Mouse (Mus musculus) lung, adult 2 months (tissue): ENCODE measurements around the gene Plxnc1.
A peak's percentile ranks its signal among the peaks of the same experiment; 100 is the strongest.

ENCODE experiments used
- CTCF ChIP-seq: fragments of 200-500 bp; IDR thresholded peaks from 2 replicates; pipeline ENCODE4 v1.5.1; 2011; ENCODE audit warnings: mild to moderate bottlenecking, low read length, control low read depth; ENCODE audit not compliant: insufficient read depth
- POLR2A ChIP-seq: fragments of 200-500 bp; IDR thresholded peaks from 2 replicates; pipeline ENCODE4 v1.6.1; 2011; ENCODE audit warnings: low read depth, mild to moderate bottlenecking, control low read depth, low read length, borderline replicate concordance; ENCODE audit errors: extremely low read depth

DNA sequence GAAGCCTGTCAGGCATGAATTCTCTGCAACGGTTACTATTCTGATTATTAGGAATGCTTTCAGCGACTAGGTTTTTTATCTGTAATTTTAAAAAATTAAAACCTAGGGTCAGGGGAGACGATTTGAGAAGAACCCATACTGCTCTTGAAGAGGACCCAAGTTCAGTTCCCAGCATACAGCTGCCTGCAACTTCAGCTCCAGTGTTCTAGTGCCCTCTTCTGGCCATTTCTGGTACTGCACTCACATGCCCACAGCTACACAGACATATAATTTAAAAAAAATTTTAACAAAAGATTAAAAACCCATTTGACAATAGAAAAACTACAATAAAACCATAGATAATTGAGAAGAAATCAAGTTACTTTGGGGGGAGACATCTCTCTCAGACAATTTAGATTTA, 20.5 kb upstream of the Plxnc1 start:
- TF ChIP-seq CTCF (peak; percentile 35), POLR2A (no peak)
